Mouse (Mus musculus): ENCODE measurements around the gene Plcb1. TPM values are rescaled to one million over a fixed set of nuclear protein-coding genes. Genes with fewer than 3 reads are reported as not detected.

Gene Plcb1
- polyA plus RNA-seq, 1 experiment from 2014 or later, result 7.5 TPM

DNA sequence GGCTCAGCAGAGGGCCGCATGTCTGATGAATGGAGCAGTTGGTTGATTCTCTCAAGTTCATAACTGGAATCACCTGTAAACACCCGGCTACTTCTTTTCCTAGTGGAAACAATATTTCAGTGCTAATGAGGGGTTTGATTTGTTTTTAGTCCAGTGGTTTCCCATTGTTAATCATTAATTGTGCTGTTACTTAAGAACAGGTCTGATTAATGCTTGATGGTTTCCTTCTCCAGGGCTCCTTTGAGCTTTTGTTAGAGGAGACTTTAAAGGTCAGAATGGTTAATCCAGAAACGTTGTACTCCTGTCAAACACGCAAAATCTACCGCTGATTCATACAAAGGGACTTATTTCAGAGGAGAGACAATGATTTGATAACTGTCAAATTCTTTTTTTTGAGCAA, 141.2 kb downstream of the Plcb1 start:
- Histone ChIP-seq H3K27me3 (ENCODE audit: insufficient read depth, poor library complexity, severe bottlenecking) (no peaks in the 10 kb centered on the region), H3K4me1 (no peaks in the 10 kb centered on the region), H3K4me3 (no peak overlapping the region), H3K9me3 (no peaks in the 10 kb centered on the region), H3K27ac (no peak overlapping the region), H3K36me3 (no peaks in the 10 kb centered on the region)
- WGBS, result 82% methylated on average over 5 of the region's 5 CpGs
- DNase-seq (ENCODE audit: low spot score), result no peak

DNA sequence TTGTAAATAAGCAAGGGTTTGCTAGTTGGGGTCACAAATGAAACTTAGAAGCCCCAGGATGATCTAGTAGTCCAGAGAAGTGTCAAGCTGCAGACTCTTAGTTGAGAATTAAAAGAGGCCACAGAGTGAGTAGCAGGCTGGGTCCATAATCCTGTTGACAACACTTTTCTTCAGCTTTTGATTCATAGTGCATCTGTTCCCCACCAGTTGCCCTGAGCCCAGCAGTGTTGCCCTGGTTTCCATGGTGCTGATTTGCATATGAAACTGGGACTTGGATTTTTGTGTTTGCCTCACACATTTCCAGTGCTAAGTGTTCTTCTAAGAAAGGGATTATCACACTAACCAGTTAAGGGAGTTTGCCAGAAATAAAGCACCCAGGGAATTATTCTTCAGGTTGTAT, 143.6 kb downstream of the Plcb1 start:
- Histone ChIP-seq H3K27ac (no peak overlapping the region), H3K4me1 (no peaks in the 10 kb centered on the region), H3K4me3 (no peak overlapping the region), H3K9me3 (no peaks in the 10 kb centered on the region), H3K36me3 (no peaks in the 10 kb centered on the region), H3K27me3 (ENCODE audit: insufficient read depth, poor library complexity, severe bottlenecking) (no peaks in the 10 kb centered on the region)
- DNase-seq (ENCODE audit: low spot score), result no peak

DNA sequence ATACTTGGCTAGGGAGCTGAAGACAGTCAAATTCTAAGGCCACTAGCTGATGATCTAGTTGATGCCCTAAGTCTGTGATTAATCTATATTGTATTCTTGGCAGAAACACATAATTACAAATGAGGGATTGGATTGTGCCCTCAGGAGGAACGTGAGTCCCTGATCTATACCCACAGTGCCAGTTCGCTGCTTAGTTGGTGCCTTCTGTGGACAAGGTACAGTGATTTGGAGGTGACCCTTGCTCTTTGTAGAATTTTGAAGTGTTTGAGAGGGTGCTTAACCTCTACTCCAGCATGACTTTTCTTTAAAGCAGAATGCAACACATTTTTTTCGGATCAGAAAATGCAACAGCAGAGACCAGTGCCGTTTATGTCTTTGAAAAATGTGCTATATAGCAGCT, 145.1 kb downstream of the Plcb1 start:
- Histone ChIP-seq H3K27ac (no peak overlapping the region), H3K36me3 (no peaks in the 10 kb centered on the region), H3K9me3 (no peaks in the 10 kb centered on the region), H3K27me3 (ENCODE audit: insufficient read depth, poor library complexity, severe bottlenecking) (no peaks in the 10 kb centered on the region), H3K4me1 (no peaks in the 10 kb centered on the region), H3K4me3 (no peak overlapping the region)
- 83% methylated on average over 4 of the region's 4 CpGs for WGBS
- DNase-seq (ENCODE audit: low spot score), result no peak

DNA sequence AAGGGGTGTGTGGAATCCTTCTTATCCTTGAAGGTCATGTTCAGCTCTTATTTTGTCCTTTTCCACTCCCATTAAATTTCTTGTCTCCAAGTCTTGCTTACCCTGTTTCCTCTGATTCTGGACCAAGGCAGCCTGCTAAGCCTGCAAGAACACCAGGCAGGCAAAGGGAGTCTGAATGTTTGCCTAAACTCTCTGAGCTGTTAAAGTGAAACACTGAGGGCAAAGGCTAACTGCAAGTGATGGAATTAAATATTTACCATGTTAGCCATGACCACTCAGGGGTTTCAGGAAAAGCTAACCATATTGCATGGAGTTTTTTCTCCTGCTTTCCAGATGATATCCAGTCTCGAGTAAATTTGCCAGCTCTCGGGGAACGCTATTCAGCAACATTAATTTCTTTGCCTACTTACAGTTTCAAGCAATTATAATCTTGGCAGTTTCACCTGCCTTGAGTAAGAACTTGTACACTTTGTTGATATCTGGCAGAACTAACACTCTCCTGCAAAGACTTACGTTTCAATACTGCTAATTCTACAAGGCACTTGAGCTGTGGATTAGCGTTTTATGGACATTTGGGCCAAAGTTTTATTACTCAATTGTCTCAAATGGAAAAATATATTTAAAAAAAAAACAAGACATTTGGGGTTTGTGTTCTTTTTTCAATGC, 146.0 kb downstream of the Plcb1 start:
- Histone ChIP-seq H3K4me1 (no peaks in the 10 kb centered on the region), H3K36me3 (no peaks in the 10 kb centered on the region), H3K27ac (no peak overlapping the region), H3K9me3 (no peaks in the 10 kb centered on the region), H3K4me3 (no peak overlapping the region), H3K27me3 (ENCODE audit: insufficient read depth, poor library complexity, severe bottlenecking) (no peaks in the 10 kb centered on the region)
- DNase-seq (ENCODE audit: low spot score), result no peak
- 83% methylated on average over 5 of the region's 5 CpGs for WGBS

DNA sequence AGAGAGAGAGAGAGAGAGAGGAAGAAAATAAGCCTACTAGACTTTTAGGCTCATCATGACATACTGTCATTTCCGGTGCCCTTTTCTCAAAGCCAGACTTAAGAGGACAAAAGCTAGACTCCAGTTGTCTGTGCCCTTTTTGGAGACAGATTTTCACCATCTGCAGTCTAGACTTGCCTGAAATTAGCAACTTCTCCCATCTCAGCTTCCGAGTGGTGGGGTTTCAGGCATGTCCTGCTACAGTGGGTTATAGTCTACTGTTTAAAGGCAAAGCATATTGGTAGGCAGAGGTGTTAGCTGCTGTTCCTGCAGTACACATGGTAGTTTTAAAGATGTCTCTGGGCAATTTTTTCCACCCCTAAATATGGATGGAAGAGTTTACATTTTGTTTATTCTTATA, 149.6 kb downstream of the Plcb1 start:
- no peaks in the 10 kb centered on the region for H3K9me3 ChIP-seq
- no peaks in the 10 kb centered on the region for H3K4me1 ChIP-seq
- no peaks in the 10 kb centered on the region for H3K36me3 ChIP-seq
- H3K27me3 ChIP-seq (ENCODE audit: insufficient read depth, poor library complexity, severe bottlenecking), result no peaks in the 10 kb centered on the region
- H3K27ac ChIP-seq, result no peak overlapping the region
- H3K4me3 ChIP-seq, result no peak overlapping the region
- WGBS, result 86% methylated on average over 2 of the region's 2 CpGs
- no peak for DNase-seq (ENCODE audit: low spot score)

DNA sequence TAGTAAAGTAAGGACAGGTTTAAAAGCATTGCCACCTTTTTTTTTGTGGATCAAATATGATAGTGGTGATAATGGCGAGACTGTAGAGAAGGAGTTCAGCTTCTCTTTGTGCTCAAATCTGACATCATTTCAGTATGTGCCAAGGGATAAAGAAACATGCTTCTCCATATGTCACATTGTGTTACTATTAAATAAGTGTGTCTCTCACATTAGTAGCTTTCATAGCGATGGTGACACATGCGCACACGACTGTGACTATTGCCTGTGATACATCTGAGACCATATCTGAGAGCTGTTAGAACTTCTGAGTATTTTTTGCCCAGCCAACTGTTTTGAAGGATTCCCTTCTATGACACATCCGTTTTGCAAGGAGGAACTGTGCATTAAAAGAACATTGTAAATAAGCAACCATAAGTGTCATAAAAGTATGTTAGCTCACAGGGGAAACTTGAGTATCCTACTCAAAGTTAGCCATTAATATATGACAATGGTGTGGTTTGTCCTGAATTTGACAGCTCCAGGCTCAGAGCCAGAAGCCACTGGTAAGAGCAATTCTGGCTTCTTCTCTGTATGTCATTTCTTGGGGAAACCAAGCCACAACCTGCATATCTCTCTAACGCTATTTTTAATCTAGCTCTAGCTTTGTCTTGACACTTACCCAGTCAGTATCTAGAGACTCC, 150.2 kb downstream of the Plcb1 start:
- Histone ChIP-seq H3K27ac (no peak overlapping the region), H3K27me3 (ENCODE audit: insufficient read depth, poor library complexity, severe bottlenecking) (no peaks in the 10 kb centered on the region), H3K4me1 (no peaks in the 10 kb centered on the region), H3K36me3 (no peaks in the 10 kb centered on the region), H3K4me3 (no peak overlapping the region), H3K9me3 (no peaks in the 10 kb centered on the region)
- no peak for DNase-seq (ENCODE audit: low spot score)
- 86% methylated on average over 6 of the region's 6 CpGs for WGBS

DNA sequence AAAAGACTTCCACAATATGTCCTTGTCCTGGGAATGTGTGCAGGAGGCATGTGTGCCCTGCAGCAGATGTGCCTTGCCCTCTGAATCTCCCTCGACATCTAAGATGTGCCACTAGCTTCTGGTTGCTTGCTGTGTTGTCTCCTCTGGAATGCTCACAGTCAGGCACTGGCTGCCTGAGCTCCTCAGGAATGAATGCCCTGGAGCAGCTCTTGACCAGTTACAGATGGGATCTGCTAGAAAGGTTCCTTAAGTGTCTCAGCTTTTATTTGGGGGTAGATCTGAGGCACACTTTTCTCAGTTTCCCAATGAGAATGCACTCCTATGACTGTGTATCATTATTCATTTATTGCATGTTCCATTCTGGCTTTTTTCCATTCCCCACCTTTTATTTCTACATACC, 151.8 kb downstream of the Plcb1 start:
- Histone ChIP-seq H3K4me1 (no peaks in the 10 kb centered on the region), H3K36me3 (no peaks in the 10 kb centered on the region), H3K27me3 (ENCODE audit: insufficient read depth, poor library complexity, severe bottlenecking) (no peaks in the 10 kb centered on the region), H3K27ac (no peak overlapping the region), H3K4me3 (no peak overlapping the region), H3K9me3 (no peaks in the 10 kb centered on the region)
- DNase-seq (ENCODE audit: low spot score), result no peak
- WGBS, result 42% methylated on average over 1 of the region's 1 CpGs

DNA sequence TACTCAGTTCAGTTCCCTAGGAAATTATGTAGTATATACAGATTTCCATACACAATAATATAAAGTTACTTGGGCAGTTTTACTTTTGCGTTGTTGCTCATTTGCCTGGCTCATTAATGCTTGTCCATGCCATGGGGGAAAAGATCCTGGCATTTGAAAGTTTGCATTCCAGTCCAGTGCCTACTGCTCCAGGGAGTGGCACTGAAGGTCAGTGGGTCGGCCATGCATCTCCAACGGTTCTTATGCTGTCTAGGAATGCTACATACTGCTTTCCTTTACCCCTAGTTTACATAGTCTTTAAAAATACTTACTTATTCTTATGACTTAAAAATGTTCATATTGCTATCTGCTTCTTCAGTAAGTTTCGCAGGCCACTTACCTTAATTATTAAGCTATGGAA, 156.2 kb downstream of the Plcb1 start:
- Histone ChIP-seq H3K9me3 (no peaks in the 10 kb centered on the region), H3K27me3 (ENCODE audit: insufficient read depth, poor library complexity, severe bottlenecking) (no peaks in the 10 kb centered on the region), H3K27ac (no peak overlapping the region), H3K36me3 (no peaks in the 10 kb centered on the region), H3K4me3 (no peak overlapping the region), H3K4me1 (no peaks in the 10 kb centered on the region)
- 84% methylated on average over 4 of the region's 4 CpGs for WGBS
- DNase-seq (ENCODE audit: low spot score), result no peak

DNA sequence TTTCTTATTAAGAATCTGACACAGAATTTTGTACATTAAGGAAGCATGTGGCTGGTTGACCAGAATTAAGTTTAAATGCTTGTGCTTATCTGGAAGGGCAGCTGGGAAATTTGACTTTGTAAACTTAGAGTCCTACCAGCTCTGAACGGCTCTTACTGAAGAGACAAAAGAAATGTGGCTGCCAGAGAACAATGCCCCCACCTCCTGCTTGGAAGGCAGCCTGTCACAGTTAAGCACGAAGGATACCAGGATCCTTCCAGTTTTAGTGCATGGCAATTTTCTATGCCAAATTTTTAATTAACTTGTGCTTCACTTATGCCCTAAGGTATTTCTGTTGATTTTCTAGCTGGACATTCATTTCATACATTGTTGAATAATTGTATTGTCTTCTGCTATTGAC, 157.1 kb downstream of the Plcb1 start:
- Histone ChIP-seq H3K36me3 (no peaks in the 10 kb centered on the region), H3K27ac (no peak overlapping the region), H3K27me3 (ENCODE audit: insufficient read depth, poor library complexity, severe bottlenecking) (no peaks in the 10 kb centered on the region), H3K9me3 (no peaks in the 10 kb centered on the region), H3K4me1 (no peaks in the 10 kb centered on the region), H3K4me3 (no peak overlapping the region)
- 35% methylated on average over 2 of the region's 2 CpGs for WGBS
- no peak for DNase-seq (ENCODE audit: low spot score)

DNA sequence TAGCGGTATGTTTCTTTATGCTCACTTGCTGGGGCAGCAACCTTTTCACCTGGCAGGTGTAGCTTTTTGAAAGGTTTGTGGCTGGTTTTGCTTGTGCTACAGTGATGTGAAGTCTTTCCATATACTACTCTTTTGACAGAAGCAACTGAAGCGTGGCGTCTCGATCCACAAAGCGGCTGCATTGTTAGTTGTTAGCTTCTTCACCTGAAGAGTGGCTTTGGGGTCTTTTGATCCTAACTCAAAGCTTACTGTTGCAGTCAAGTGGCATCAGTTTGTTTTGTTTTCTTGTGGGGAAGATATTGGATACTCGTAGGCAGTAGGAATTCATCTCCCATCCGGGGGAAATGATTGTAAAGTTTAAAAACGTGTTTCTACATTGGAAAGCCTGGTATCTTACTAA, 160.5 kb downstream of the Plcb1 start:
- Histone ChIP-seq H3K4me3 (no peak overlapping the region), H3K27ac (no peak overlapping the region), H3K27me3 (ENCODE audit: insufficient read depth, poor library complexity, severe bottlenecking) (no peaks in the 10 kb centered on the region), H3K9me3 (no peaks in the 10 kb centered on the region), H3K36me3 (no peaks in the 10 kb centered on the region), H3K4me1 (no peaks in the 10 kb centered on the region)
- no peak for DNase-seq (ENCODE audit: low spot score)
- WGBS, result 82% methylated on average over 8 of the region's 8 CpGs

DNA sequence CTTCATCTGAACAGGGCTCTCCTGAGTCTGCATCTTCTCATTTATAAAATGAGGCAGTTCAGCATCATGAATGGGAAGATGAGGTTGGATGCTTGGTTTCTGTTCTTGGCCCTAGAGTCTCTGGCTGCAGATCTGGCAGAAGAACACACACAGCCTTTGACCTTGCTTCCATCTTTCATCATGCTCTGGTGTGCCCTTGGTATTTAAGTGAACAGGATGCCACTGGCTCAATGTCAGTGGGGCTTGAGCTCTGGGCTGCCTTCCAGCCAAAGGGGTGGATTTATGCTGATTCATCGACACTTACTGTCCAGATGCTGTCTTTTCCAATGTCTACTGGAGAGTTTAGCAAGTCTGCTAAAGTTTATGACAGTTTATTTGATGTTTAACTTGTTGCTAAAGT, 161.0 kb downstream of the Plcb1 start:
- H3K27me3 ChIP-seq (ENCODE audit: insufficient read depth, poor library complexity, severe bottlenecking), result no peaks in the 10 kb centered on the region
- H3K27ac ChIP-seq, result no peak overlapping the region
- no peaks in the 10 kb centered on the region for H3K36me3 ChIP-seq
- DNase-seq (ENCODE audit: low spot score), result no peak
- no peaks in the 10 kb centered on the region for H3K4me1 ChIP-seq
- H3K9me3 ChIP-seq, result no peaks in the 10 kb centered on the region
- H3K4me3 ChIP-seq, result no peak overlapping the region
- 83% methylated on average over 1 of the region's 1 CpGs for WGBS

DNA sequence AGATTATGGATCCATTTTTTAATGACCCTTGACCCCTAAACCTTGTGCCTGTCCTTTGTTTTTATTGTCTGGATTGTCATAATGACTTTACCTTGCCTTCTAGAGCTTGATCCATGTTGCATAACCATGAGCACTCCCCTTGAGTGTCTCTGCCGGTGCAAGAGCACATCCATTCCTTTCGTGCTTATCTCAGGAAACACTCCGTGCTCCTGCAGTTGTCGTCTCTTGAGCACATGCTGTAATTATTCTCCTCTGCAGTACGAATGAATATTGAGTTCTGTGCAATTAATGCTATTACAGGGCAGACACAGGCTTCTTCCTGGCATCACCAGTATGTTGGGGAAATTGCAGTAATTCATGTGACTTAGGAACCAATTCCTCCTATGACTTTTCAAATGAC, 166.2 kb downstream of the Plcb1 start:
- H3K9me3 ChIP-seq, result no peaks in the 10 kb centered on the region
- H3K36me3 ChIP-seq, result no peaks in the 10 kb centered on the region
- no peak for DNase-seq (ENCODE audit: low spot score)
- 43% methylated on average over 5 of the region's 5 CpGs for WGBS
- no peaks in the 10 kb centered on the region for H3K27me3 ChIP-seq (ENCODE audit: insufficient read depth, poor library complexity, severe bottlenecking)
- no peak overlapping the region for H3K4me3 ChIP-seq
- H3K4me1 ChIP-seq, result no peaks in the 10 kb centered on the region
- no peak overlapping the region for H3K27ac ChIP-seq

DNA sequence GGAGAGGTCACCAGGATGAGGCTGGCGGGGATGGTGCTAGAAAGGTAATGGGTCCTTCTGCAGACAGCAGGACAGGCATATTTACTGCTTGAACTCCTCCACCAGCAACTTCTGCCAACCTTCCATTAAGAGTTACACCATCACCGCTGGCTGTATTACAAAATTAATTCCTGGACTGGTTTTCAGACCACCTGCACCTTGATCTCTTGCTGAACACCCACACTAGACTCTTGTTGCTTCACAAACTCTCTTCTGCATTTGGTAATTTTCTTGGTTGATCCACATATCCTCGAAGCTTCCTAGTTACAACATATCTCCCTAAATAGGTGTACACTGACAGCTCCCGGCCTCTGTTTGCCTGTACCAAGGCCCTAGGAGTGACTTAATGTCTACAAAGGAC, 170.6 kb downstream of the Plcb1 start:
- no peaks in the 10 kb centered on the region for H3K27me3 ChIP-seq (ENCODE audit: insufficient read depth, poor library complexity, severe bottlenecking)
- no peaks in the 10 kb centered on the region for H3K4me1 ChIP-seq
- DNase-seq (ENCODE audit: low spot score), result no peak
- no peak overlapping the region for H3K4me3 ChIP-seq
- H3K36me3 ChIP-seq, result no peaks in the 10 kb centered on the region
- no peak overlapping the region for H3K27ac ChIP-seq
- WGBS, result 84% methylated on average over 4 of the region's 4 CpGs
- H3K9me3 ChIP-seq, result no peaks in the 10 kb centered on the region

DNA sequence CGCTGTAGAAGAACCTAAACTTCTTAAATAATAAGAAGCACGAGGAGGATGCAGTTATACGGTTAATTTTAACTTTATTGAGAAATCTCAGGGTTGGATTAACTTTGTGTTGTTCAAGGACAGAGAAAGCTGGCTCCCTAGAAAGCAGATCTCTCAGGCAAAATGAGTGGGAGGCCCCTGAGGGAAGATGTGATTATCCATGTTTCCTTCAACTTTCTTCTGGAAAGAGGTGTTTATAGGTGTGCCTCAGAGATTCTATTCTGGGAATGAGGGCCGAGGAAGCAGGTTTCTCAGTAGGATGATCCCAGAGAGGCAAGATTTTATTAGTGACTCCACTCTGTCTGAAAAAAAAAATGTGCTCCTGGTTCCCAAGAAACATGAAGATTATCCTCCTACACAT, 180.3 kb downstream of the Plcb1 start:
- WGBS, result 81% methylated on average over 4 of the region's 4 CpGs
- DNase-seq (ENCODE audit: low spot score), result no peak
- H3K27ac ChIP-seq, result no peak overlapping the region
- H3K4me3 ChIP-seq, result no peak overlapping the region
- H3K9me3 ChIP-seq, result no peaks in the 10 kb centered on the region
- H3K4me1 ChIP-seq, result no peaks in the 10 kb centered on the region
- H3K36me3 ChIP-seq, result no peaks in the 10 kb centered on the region
- no peaks in the 10 kb centered on the region for H3K27me3 ChIP-seq (ENCODE audit: insufficient read depth, poor library complexity, severe bottlenecking)
